Mouse (Mus musculus) midbrain, postnatal 0 days (tissue): ENCODE measurements around the gene Tln1. TPM values are rescaled to one million over a fixed set of nuclear protein-coding genes. Genes with fewer than 3 reads are reported as not detected.

Experiments
- ATAC-seq: fragments of 200-750 bp; cut with Nextera tagmentation; 2 replicates; pipeline ENCODE4 v1.8.0; 2017; ENCODE audit warnings: moderate number of reproducible peaks, mild to moderate bottlenecking, moderate TSS enrichment, moderate library complexity; ENCODE audit not compliant: low FRiP score
- DNase-seq: peaks from one replicate; pipeline ENCODE4 v3.0.0-alpha.2; 2015; ENCODE audit warnings: low spot score
- H3K27ac ChIP-seq: fragments of 300-500 bp; sonication (generic); 2 replicates; pipeline ENCODE4 v1.5.1; 2014; ENCODE audit warnings: low read depth, mild to moderate bottlenecking, low read length, mixed read lengths
- H3K27me3 ChIP-seq: fragments of 300-500 bp; sonication (generic); 2 replicates; pipeline ENCODE4 v1.6.1; 2014; ENCODE audit warnings: low read length, control low read depth, mixed read lengths; ENCODE audit not compliant: insufficient read depth
- H3K36me3 ChIP-seq: fragments of 300-500 bp; sonication (generic); 2 replicates; pipeline ENCODE4 v1.6.1; 2014; ENCODE audit warnings: low read length, control low read depth, mixed read lengths; ENCODE audit not compliant: insufficient read depth
- H3K4me1 ChIP-seq: fragments of 300-500 bp; sonication (generic); 2 replicates; pipeline ENCODE4 v1.6.1; 2014; ENCODE audit warnings: mild to moderate bottlenecking, control low read depth, antibody characterized with exemption, low read length, mixed read lengths; ENCODE audit not compliant: insufficient read depth
- H3K4me2 ChIP-seq: fragments of 300-500 bp; sonication (generic); 2 replicates; pipeline ENCODE4 v1.6.1; 2014; ENCODE audit warnings: low read depth, mild to moderate bottlenecking, low read length, mixed read lengths; ENCODE audit not compliant: poor library complexity, severe bottlenecking
- H3K4me3 ChIP-seq: fragments of 300-500 bp; sonication (generic); 2 replicates; pipeline ENCODE4 v1.5.1; 2014; ENCODE audit warnings: low read depth, mild to moderate bottlenecking, low read length, moderate library complexity
- H3K9ac ChIP-seq: fragments of 300-500 bp; sonication (generic); replicated peaks from 2 replicates; pipeline ENCODE4 v1.6.1; 2014; ENCODE audit warnings: mild to moderate bottlenecking, low read length, moderate library complexity, mixed read lengths; ENCODE audit not compliant: poor library complexity, severe bottlenecking
- H3K9me3 ChIP-seq: fragments of 300-500 bp; sonication (generic); 2 replicates; pipeline ENCODE4 v1.6.1; 2016; ENCODE audit warnings: low read length, control low read depth
- CTCF ChIP-seq: IDR thresholded peaks from 2 replicates; pipeline ENCODE4 v1.5.1; 2016; ENCODE audit warnings: antibody characterized with exemption, mild to moderate bottlenecking
- WGBS: fragments of 180-500 bp; shearing (Covaris S2); extraction: QIAGEN DNeasy Blood & Tissue Kit; methylation state at CpG from one replicate; pipeline ENCODE4 v1.1.7; 2014; 5-methylcytosine and 5-hydroxymethylcytosine counted together
- polyA plus RNA-seq: library from polyadenylated mRNA; unstranded; fragments of >200 nt; fragmentation: Nextera tagmentation; extraction: Ambion mirVana; gene quantifications from 2 replicates; pipeline ENCODE4 v1.2.1, GENCODE M21; 2015
- total RNA-seq: library from RNA; depleted of rRNA; stranded (reverse); fragments of >200 nt; gene quantifications from 2 replicates; pipeline ENCODE4 v1.2.3, GENCODE M21; 2014

The Tln1 gene
- total and polyA plus RNA-seq, 2 experiments from 2014 or later: 44.4 to 75.7 TPM

DNA sequence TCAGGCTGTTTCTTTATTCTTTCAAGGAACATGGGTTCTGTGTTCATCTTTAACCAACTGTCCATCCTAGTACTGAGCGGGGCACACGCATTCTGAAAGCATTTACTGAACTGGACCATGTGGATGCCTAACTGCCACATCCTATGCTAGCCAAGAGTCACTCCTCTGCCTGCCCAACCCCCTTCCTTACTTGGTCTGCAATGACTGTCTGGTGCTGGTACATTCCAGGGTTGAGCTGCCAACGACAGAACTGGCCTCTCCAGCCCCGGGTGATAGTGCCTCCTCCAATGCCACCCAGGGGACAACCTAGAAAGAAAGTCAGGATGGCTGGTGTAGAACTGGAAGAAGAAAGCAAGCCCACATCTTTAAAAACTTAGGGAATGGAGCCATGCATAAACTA lies 11.1 kb upstream of the Tln1 start:
- peaks cover 27% of the 10 kb centered on the region for H3K4me1 ChIP-seq
- H3K4me2 ChIP-seq: no peak overlapping the region
- TF ChIP-seq CTCF: no peak
- peaks cover 48% of the 10 kb centered on the region for H3K36me3 ChIP-seq
- no peaks in the 10 kb centered on the region for H3K9me3 ChIP-seq
- 88% methylated on average over 4 of the region's 4 CpGs for whole genome bisulfite sequencing
- H3K9ac ChIP-seq: no peak overlapping the region
- H3K4me3 ChIP-seq: no peak overlapping the region
- no peaks in the 10 kb centered on the region for H3K27me3 ChIP-seq
- ATAC-seq (no peak), DNase-seq (no peak)
- no peak overlapping the region for H3K27ac ChIP-seq

DNA sequence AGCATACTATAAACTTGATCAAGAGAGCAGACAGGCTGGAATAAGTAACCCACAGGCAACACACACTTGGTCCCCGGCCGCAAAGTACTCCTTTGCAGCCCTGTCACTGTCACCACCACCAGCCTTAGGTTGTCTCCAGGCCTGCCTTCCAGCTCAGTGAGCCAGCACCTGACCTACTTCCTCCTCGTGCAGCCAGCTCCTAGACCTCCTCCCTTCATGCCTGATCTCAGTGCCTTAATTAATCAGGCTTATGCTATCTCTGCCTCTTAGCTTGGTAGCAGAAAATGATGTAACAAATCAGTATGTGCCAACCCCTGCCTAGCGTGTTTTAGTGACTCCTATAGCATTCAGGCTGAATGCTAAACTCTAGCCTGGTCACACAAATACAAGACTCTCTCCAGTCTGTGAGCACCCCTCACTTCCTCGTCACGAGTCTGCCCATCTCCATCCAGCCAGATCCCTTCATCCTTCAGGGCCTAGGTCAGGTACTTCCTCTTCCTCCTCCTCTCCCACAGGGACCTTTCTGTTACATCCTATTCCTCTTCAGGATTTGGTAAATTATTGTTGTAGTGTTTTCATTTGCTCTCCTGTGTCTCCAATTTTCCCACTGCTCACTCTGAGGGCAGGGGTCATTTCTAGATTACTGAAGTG lies 9.0 kb upstream of the Tln1 start:
- Histone ChIP-seq H3K9ac (no peak overlapping the region), H3K9me3 (no peaks in the 10 kb centered on the region), H3K4me1 (peaks cover 14% of the 10 kb centered on the region), H3K36me3 (peaks cover 68% of the 10 kb centered on the region), H3K4me3 (no peak overlapping the region), H3K27ac (no peak overlapping the region), H3K27me3 (no peaks in the 10 kb centered on the region), H3K4me2 (no peak overlapping the region)
- ATAC-seq: no peak
- DNase-seq: no peak
- 78% methylated on average over 6 of the region's 6 CpGs for WGBS
- no peak for TF ChIP-seq CTCF

- no peaks in the 10 kb centered on the region for H3K27me3 ChIP-seq
- no peaks in the 10 kb centered on the region for H3K9me3 ChIP-seq
- peaks cover 79% of the 10 kb centered on the region for H3K36me3 ChIP-seq
- no peak overlapping the region for H3K9ac ChIP-seq
- ATAC-seq (no peak), DNase-seq (no peak)
- 93% methylated on average over 9 of the region's 9 CpGs for WGBS
- no peak for TF ChIP-seq CTCF
- no peak overlapping the region for H3K4me3 ChIP-seq
- H3K4me2 ChIP-seq: no peak overlapping the region
- H3K4me1 ChIP-seq: peaks cover 8% of the 10 kb centered on the region
- H3K27ac ChIP-seq: no peak overlapping the region
These were observed 4.6 kb upstream of the Tln1 start for GRCm38 (mm10) chr4:43567140-43567539.

DNA sequence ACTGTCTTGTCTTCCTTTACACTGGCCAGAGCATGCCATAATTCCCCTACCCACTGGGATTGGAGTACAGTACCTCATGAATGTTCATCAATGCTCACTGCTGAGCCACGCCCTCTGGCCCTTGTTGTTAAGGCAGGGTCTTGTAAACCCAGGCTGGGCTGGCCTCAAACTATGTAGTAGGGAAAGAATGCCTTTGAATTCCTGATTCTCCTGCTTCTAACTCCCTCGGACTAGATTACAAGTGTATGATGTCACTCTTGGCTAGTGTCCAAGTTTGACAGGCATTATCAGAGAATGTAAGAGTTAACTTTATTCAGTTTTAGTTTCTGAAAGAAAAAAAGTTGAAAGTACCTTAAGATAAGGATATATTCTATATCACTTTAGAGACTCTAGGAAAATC lies 1.7 kb upstream of the Tln1 start:
- H3K9ac ChIP-seq: no peak overlapping the region
- DNase-seq (peak; percentile 12), ATAC-seq (no peak)
- no peaks in the 10 kb centered on the region for H3K27me3 ChIP-seq
- H3K27ac ChIP-seq: no peak overlapping the region
- H3K4me2 ChIP-seq: no peak overlapping the region
- no peak overlapping the region for H3K4me3 ChIP-seq
- 42% methylated on average over 2 of the region's 2 CpGs for WGBS
- TF ChIP-seq CTCF: no peak
- peaks cover 50% of the 10 kb centered on the region for H3K36me3 ChIP-seq
- no peaks in the 10 kb centered on the region for H3K9me3 ChIP-seq
- peaks cover 17% of the 10 kb centered on the region for H3K4me1 ChIP-seq

GRCm38 (mm10) chr4:43563601-43563875 lies 1.0 kb upstream of the Tln1 start:
- Histone ChIP-seq H3K9ac (peak overlapping the region; percentile 87; the same call in 1 of the 2 replicates), H3K9me3 (no peaks in the 10 kb centered on the region), H3K4me1 (peaks cover 23% of the 10 kb centered on the region), H3K4me3 (peak overlapping the region; percentile 92), H3K27me3 (no peaks in the 10 kb centered on the region), H3K27ac (peak overlapping the region; percentile 93; the same call in 1 of the 2 replicates), H3K4me2 (peak overlapping the region; percentile 86), H3K36me3 (peaks cover 43% of the 10 kb centered on the region)
- DNase-seq (no peak), ATAC-seq (no peak)
- WGBS: 84% methylated on average over 4 of the region's 4 CpGs
- no peak for TF ChIP-seq CTCF

DNA sequence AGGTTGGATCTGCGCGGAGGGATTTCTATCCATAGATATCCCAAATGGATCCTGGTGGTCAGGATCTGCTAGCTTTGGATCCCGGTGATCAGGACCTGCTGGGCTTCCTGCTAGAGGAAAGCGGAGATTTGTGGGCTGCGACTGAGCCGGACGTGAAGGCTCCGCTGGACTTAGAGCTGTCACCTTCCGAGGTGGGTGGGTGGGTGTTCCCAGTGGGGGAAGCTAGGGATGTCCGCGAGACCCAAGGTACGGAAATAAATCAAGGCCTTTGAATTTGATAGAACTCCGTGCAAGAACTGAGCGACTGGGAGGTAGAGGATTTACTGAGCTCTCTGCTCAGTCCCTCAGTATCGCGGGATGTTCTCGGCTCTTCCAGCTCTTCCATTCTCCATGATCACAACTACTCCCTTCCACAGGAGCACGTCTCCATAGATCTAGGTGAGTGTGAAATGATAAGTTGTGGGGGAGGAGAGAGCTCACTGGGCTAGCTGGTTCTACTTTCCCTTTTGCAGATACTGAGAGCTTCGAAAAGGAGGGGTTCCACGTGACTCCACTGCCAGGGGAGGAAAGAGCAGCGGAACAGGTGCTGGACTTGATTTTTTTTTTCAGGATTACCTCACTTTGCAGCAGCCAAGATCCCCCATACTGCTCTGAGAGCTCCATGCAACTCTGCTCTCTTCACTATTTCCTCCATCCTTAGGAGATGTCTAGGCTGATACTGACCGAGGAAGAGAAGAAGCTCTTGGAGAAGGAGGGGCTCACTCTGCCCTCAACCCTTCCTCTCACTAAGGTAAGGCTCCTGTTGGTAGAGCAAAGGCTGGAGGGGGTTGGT lies 494 bp upstream of the Tln1 start:
- H3K4me1 ChIP-seq: peaks cover 23% of the 10 kb centered on the region
- no peaks in the 10 kb centered on the region for H3K9me3 ChIP-seq
- no peaks in the 10 kb centered on the region for H3K27me3 ChIP-seq
- peaks cover 38% of the 10 kb centered on the region for H3K36me3 ChIP-seq
- peak overlapping the region; percentile 92 for H3K4me3 ChIP-seq
- peak overlapping the region; percentile 93 for H3K27ac ChIP-seq
- WGBS: 6% methylated on average over 22 of the region's 22 CpGs
- ATAC-seq (peak; percentile 18; the same call in 1 of the 2 replicates), DNase-seq (peak; percentile 16)
- H3K4me2 ChIP-seq: peak overlapping the region; percentile 86
- H3K9ac ChIP-seq: peak overlapping the region; percentile 87
- TF ChIP-seq CTCF: no peak
